Mouse (Mus musculus): ENCODE results near the gene Cnn2. TPM values are rescaled to one million over a fixed set of nuclear protein-coding genes. Genes with fewer than 3 reads are reported as not detected.
A peak's percentile ranks its signal among the peaks of the same experiment; 100 is the strongest.

Cnn2 gene
- polyA plus RNA-seq, 1 experiment, result 1,011 TPM

DNA sequence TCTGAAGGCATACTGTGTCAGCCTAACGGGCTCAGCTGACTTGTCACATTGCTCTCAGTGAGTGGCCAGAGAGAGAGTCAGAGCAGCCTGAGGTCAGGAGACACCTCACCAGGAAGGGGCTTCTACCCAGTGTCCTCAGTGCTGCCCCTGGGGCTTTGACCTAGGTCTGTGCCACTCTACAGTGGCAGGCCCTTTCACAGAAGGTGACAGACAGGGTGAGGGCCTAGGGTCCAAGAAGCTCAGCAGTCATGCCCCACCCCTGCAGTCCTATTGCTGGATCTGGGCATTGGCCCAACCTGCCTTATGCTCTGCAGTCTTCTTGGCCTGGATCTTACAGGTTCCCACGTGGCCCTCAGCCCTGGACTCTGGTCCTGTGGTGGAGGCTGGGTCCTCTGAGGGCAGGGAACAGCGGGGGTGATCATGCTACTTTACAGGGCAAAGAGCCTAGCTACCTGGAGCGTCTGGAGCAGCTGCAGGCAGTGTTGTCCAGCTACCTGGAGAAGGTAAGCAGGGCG is 21.4 kb upstream of the Cnn2 start:
- Histone ChIP-seq H3K4me3 (replicated peaks) (no peak overlapping the region), H3K4me1 (peaks cover 45% of the 10 kb centered on the region), H3K9me3 (no peaks in the 10 kb centered on the region), H3K27me3 (replicated peaks) (peaks cover 26% of the 10 kb centered on the region), H3K36me3 (replicated peaks; ENCODE audit: low read length) (peaks cover 70% of the 10 kb centered on the region)
- TF ChIP-seq GATA1 (IDR thresholded peaks at IDR 0.05; ENCODE audit: borderline replicate concordance, low read length) (no peak), FLI1 (IDR thresholded peaks at IDR 0.05; ENCODE audit: low read length) (no peak)

DNA sequence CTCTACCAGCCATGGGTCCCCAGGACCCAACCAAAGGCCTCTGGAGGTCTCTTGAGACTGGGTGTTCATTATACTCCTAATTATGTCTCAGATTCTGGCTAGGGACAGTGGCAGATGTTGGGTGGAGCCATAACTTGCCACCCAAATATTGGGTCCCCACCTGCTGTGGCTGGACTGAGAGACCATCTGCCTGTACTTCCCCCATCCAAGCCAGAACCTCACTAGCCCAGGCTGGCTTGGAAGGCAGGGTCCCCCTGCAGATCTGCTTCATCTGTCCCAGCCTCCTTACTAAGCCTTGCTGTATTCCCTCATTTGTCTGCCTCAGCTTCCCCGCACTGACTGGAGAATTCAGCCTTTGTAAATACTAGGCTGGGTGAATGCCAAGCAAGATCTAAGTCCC is 20.2 kb upstream of the Cnn2 start:
- peaks cover 63% of the 10 kb centered on the region for H3K36me3 ChIP-seq (replicated peaks; ENCODE audit: low read length)
- H3K27me3 ChIP-seq (replicated peaks), result peaks cover 38% of the 10 kb centered on the region
- no peaks in the 10 kb centered on the region for H3K9me3 ChIP-seq
- no peak overlapping the region for H3K4me3 ChIP-seq (replicated peaks)
- peaks cover 43% of the 10 kb centered on the region for H3K4me1 ChIP-seq
- TF ChIP-seq FLI1 (IDR thresholded peaks at IDR 0.05; ENCODE audit: low read length) (no peak), GATA1 (IDR thresholded peaks at IDR 0.05; ENCODE audit: borderline replicate concordance, low read length) (no peak)

DNA sequence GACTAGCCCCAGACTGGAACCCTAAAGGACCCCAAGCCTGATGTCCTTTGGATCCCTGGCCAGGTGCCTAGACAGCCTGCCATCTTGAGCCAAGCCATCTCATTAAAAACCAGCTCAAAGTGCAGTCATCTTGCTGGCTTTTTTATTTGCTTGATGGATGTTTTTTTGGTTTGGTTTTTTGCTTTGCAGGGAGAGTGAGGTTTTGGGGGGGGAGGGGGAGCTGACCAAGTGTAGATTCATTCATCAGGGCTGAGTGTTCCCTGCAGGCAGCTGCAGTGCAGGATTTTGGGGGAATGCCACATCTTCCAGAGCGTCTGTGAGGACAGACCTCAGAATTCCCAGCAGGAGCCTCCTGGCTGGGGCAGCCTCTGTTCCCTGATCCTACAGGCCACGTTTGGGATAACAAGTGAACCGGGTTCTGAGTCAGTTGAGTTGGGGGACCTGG is 19.2 kb upstream of the Cnn2 start:
- no peak for TF ChIP-seq GATA1 (IDR thresholded peaks at IDR 0.05; ENCODE audit: borderline replicate concordance, low read length)
- no peak for TF ChIP-seq FLI1 (IDR thresholded peaks at IDR 0.05; ENCODE audit: low read length)
- Histone ChIP-seq H3K9me3 (no peaks in the 10 kb centered on the region), H3K36me3 (replicated peaks; ENCODE audit: low read length) (peaks cover 63% of the 10 kb centered on the region), H3K4me3 (replicated peaks) (no peak overlapping the region), H3K27me3 (replicated peaks) (peaks cover 38% of the 10 kb centered on the region), H3K4me1 (peaks cover 43% of the 10 kb centered on the region)

DNA sequence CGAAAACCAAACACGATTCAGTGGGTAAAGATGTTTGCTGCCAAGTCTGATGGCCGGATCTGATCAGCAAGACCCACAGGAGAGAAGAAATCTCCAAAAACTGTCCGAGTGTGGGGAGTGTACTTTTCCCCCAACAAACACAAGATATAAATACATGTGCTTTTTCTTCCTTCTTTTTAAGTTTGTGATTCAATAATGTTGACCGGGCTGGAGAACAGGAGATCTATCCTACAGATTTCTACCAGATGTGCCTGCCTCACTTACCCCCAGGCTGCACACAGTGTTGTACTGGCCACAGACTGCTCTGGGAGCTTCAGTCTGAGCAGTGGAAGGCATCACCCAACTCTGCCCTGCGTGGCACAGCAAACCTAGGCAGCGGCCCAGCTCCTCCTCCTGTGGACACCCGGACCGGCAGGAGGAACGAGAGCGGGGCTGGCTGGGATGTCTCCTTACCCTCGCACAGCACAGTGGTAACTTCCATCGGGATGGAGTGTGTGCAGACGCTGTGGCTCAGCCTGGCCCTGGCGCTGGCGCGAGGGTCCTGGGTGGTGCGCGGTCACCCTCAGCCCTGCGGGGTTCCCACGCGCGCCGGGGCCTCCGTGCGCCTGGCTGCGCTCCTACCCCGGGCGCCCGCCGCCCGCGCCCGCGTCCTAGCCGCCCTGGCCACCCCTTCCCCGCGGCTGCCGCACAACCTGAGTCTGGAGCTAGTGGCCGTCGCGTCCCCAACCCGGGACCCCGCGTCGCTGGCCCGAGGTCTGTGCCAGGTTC is 17.8 kb upstream of the Cnn2 start, which contains the start of gene Grin3b:
Gene Grin3b, plus strand, starts transcription at position 301 of the 768 bp plus-strand sequence.
- Histone ChIP-seq H3K4me1 (peaks cover 43% of the 10 kb centered on the region), H3K27me3 (replicated peaks) (peaks cover 38% of the 10 kb centered on the region), H3K36me3 (replicated peaks; ENCODE audit: low read length) (peaks cover 62% of the 10 kb centered on the region), H3K4me3 (replicated peaks) (peak within 1 kb of the TSS; percentile 83), H3K9me3 (0 out of 2 replicates have a peak, but pooled peaks cover 2% of the 10 kb centered on the region)
- TF ChIP-seq FLI1 (IDR thresholded peaks at IDR 0.05; ENCODE audit: low read length), result no peak

DNA sequence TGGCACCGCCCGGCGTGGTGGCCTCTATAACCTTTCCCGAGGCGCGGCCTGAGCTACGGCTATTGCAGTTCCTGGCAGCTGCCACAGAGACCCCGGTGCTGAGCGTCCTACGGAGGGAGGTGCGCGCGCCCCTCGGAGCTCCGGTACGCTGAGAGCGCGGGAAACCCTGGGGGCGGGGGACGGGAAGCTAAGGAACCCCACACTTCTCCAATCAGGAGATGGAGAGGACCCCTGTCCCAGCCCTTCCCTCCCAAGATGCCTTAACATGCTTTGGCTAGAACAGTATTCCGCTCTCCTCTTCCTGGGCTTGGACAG is 17.2 kb upstream of the Cnn2 start:
- TF ChIP-seq GATA1 (IDR thresholded peaks at IDR 0.05; ENCODE audit: borderline replicate concordance, low read length) (no peak), FLI1 (IDR thresholded peaks at IDR 0.05; ENCODE audit: low read length) (no peak)
- peaks cover 38% of the 10 kb centered on the region for H3K27me3 ChIP-seq (replicated peaks)
- H3K9me3 ChIP-seq, result peaks cover 7% of the 10 kb centered on the region
- peaks cover 62% of the 10 kb centered on the region for H3K36me3 ChIP-seq (replicated peaks; ENCODE audit: low read length)
- peak overlapping the region; percentile 83 for H3K4me3 ChIP-seq (replicated peaks)
- H3K4me1 ChIP-seq, result peaks cover 40% of the 10 kb centered on the region

DNA sequence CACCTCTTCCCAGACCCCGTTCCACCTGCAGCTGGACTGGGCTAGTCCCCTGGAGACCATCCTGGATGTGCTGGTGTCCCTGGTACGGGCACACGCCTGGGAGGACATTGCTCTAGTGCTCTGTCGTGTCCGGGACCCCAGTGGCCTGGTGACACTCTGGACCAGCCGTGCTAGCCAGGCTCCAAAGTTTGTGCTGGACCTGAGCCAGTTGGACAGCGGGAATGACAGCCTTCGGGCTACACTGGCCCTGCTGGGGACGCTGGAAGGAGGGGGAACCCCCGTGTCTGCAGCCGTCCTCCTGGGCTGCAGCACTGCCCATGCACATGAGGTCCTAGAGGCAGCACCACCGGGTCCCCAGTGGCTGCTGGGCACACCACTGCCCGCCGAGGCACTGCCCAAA is 15.6 kb upstream of the Cnn2 start:
- H3K4me3 ChIP-seq (replicated peaks), result peak overlapping the region; percentile 23
- peaks cover 62% of the 10 kb centered on the region for H3K36me3 ChIP-seq (replicated peaks; ENCODE audit: low read length)
- peaks cover 39% of the 10 kb centered on the region for H3K4me1 ChIP-seq
- H3K27me3 ChIP-seq (replicated peaks), result peaks cover 38% of the 10 kb centered on the region
- TF ChIP-seq FLI1 (IDR thresholded peaks at IDR 0.05; ENCODE audit: low read length), result no peak
- TF ChIP-seq GATA1 (IDR thresholded peaks at IDR 0.05; ENCODE audit: borderline replicate concordance, low read length), result no peak
- peaks cover 23% of the 10 kb centered on the region for H3K9me3 ChIP-seq

DNA sequence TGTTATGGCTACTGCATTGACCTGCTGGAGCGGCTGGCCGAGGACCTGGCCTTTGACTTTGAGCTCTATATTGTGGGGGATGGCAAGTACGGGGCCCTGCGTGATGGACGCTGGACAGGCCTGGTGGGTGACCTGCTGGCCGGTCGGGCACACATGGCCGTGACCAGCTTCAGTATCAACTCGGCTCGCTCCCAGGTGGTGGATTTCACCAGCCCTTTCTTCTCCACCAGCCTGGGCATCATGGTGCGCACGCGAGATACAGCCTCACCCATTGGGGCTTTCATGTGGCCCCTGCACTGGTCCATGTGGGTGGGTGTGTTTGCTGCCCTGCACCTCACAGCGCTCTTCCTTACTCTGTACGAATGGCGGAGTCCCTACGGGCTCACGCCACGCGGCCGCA is 14.3 kb upstream of the Cnn2 start:
- peaks cover 25% of the 10 kb centered on the region for H3K9me3 ChIP-seq
- peaks cover 33% of the 10 kb centered on the region for H3K4me1 ChIP-seq
- H3K27me3 ChIP-seq (replicated peaks), result peaks cover 38% of the 10 kb centered on the region
- H3K4me3 ChIP-seq (replicated peaks), result no peak overlapping the region
- TF ChIP-seq GATA1 (IDR thresholded peaks at IDR 0.05; ENCODE audit: borderline replicate concordance, low read length) (no peak), FLI1 (IDR thresholded peaks at IDR 0.05; ENCODE audit: low read length) (no peak)
- peaks cover 62% of the 10 kb centered on the region for H3K36me3 ChIP-seq (replicated peaks; ENCODE audit: low read length)

DNA sequence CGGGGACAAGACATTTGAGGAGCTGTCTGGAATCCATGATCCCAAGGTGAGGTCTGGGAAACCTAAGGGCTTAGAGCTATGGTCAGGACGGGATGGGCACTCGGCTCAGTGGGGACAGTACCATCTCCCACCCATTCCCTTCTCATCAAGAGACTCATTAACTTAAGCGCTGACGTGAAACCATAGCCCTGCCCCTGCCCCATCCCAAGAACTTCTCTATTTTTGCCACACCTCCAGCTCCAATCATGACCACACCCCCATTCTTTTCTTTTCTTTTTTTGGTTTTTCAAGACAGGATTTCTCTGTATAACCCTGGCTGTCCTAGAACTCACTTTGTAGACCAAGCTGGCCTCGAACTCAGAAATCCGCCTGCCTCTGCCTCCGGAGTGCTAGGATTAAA is 13.7 kb upstream of the Cnn2 start:
- Histone ChIP-seq H3K4me3 (replicated peaks) (no peak overlapping the region), H3K36me3 (replicated peaks; ENCODE audit: low read length) (peaks cover 68% of the 10 kb centered on the region), H3K4me1 (peaks cover 33% of the 10 kb centered on the region), H3K27me3 (replicated peaks) (peaks cover 32% of the 10 kb centered on the region), H3K9me3 (peaks cover 25% of the 10 kb centered on the region)
- TF ChIP-seq FLI1 (IDR thresholded peaks at IDR 0.05; ENCODE audit: low read length) (no peak), GATA1 (IDR thresholded peaks at IDR 0.05; ENCODE audit: borderline replicate concordance, low read length) (no peak)

DNA sequence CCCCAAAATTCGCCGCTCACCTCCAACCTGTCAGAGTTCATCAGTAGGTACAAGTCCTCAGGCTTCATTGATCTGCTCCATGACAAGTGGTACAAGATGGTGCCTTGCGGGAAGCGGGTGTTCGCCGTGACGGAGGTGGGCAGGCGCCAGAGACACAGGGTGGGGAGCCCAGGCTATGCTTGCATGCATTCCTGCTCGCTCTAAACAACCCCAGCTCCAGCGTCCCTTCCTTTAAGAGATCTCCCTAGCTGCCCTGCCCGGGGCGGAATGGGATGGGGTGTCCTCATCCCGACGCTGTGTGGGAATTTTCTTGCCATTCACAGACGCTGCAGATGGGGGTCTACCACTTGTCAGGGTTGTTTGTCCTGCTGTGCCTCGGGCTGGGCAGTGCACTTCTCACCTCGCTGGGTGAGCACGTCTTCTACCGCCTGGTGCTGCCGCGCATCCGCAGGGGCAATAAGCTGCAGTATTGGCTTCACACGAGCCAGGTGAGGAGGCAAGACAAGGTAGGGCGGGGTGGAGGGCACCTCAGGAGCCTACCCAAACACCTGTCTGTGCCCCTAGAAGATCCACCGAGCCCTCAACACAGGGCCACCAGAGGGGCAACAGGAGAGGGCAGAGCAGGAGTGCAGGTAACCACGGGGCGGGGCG is 12.2 kb upstream of the Cnn2 start:
- H3K27me3 ChIP-seq (replicated peaks), result peaks cover 19% of the 10 kb centered on the region
- H3K36me3 ChIP-seq (replicated peaks; ENCODE audit: low read length), result peaks cover 83% of the 10 kb centered on the region
- TF ChIP-seq GATA1 (IDR thresholded peaks at IDR 0.05; ENCODE audit: borderline replicate concordance, low read length), result no peak
- TF ChIP-seq FLI1 (IDR thresholded peaks at IDR 0.05; ENCODE audit: low read length), result no peak
- peaks cover 25% of the 10 kb centered on the region for H3K9me3 ChIP-seq
- H3K4me1 ChIP-seq, result peaks cover 39% of the 10 kb centered on the region
- H3K4me3 ChIP-seq (replicated peaks), result peak overlapping the region; percentile 64

DNA sequence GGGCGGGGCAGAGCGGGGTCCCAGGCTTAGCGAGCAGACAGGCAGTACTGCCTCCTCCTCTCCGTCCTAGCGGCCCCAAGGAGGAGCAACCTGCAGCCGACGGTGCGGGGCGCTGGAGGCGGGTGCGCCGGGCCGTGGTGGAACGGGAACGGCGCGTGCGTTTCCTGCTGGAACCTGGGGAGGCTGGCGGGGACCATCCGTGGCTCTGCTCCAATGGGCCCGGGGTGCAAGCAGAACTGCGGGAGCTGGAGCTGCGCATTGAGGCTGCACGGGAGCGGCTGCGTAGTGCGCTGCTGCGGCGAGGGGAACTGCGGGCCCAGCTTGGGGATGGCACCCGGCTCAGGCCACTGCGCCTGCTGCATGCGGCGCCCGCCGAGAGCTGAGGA is 11.7 kb upstream of the Cnn2 start:
- Histone ChIP-seq H3K36me3 (replicated peaks; ENCODE audit: low read length) (peaks cover 88% of the 10 kb centered on the region), H3K4me1 (peaks cover 39% of the 10 kb centered on the region), H3K4me3 (replicated peaks) (no peak overlapping the region), H3K27me3 (replicated peaks) (peaks cover 14% of the 10 kb centered on the region), H3K9me3 (peaks cover 25% of the 10 kb centered on the region)
- no peak for TF ChIP-seq FLI1 (IDR thresholded peaks at IDR 0.05; ENCODE audit: low read length)
- no peak for TF ChIP-seq GATA1 (IDR thresholded peaks at IDR 0.05; ENCODE audit: borderline replicate concordance, low read length)

All from megakaryocyte, embryonic 14.5 days (primary cell).